Mouse (Mus musculus) natural killer cell, adult 2 months (primary cell): ENCODE results near the gene Nxnl1.
"Not testable (repeated sequence)": the region's sequence is repeated elsewhere in the genome, so short reads cannot be mapped to it uniquely, and the experiment has no call there.

ENCODE experiments used
- DNase-seq, 2 experiments: peaks; one replicate each; pipeline ENCODE4 v3.0.0; 2022; ENCODE audit warnings: low spot score in 2 of 2

Gene Nxnl1

GRCm38 (mm10) chr8:71558071-71558957, 8.1 kb downstream of the Nxnl1 start, which contains the start of gene Tmem221:
Gene Tmem221 (minus strand): TSS chr8:71558871.
- DNase-seq = no peak

DNA sequence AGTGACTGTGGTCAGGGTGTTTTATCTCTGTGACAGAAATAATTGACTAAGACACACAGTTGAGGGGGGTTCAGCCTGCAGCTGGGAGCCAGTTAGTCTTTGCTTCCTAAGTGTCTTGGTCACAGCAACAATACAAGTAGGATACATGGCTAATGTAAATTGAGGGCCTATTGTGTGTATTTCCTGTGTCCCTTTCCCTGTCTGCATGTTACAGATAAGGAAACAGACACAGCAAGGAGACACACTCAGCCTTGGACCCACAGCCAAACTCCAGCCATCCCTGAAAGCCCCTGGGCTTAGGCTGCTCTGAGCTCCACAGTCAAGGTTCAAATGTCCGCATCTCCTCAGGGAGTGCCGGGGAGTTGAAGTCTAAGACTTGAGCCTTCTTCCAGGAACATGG, 11.8 kb downstream of the Nxnl1 start:
- DNase-seq = no peak

GRCm38 (mm10) chr8:71554001-71554400, 12.4 kb downstream of the Nxnl1 start:
- no peak for DNase-seq

DNA sequence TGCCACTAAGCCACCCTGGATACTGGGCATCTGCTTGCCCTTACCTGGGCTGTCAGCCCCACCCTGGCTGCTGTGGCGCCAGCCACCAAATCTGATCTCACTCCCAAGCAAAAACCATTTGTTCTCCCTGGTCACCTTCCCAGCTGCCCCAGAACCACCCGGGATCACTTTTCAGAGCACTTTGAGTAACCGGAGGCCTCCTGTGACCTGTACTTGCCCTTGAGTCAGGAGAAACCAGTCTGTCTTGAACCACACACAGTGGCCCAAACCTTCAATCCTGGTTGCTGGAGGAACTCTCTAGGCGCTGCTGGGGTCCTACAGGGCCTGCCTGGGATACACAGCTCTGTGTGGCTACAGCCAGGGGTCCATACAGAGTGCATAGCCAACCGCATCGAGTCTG, 13.6 kb downstream of the Nxnl1 start:
- no peak for DNase-seq

GRCm38 (mm10) chr8:71550754-71551153, 15.6 kb downstream of the Nxnl1 start:
- DNase-seq = no peak

DNA sequence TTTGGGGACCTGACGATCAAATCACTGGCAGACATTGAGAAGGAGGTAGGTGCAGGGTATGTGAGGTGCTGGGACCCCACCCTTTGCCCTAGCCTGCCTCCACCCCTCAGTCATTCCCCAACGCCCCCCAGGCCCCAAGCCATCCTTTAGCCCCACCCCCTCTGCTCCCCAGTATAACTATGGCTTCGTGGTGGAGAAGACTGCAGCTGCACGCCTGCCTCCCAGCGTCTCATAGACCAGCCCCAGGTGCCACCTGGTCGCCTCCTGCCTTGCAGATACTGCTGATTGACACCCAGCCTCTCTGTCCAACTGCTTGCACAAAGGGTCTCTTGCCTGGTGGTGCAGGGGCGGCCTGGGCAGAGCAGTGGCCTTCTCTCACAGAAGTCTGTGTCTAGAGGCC, 18.8 kb downstream of the Nxnl1 start:
- no peak for DNase-seq

DNA sequence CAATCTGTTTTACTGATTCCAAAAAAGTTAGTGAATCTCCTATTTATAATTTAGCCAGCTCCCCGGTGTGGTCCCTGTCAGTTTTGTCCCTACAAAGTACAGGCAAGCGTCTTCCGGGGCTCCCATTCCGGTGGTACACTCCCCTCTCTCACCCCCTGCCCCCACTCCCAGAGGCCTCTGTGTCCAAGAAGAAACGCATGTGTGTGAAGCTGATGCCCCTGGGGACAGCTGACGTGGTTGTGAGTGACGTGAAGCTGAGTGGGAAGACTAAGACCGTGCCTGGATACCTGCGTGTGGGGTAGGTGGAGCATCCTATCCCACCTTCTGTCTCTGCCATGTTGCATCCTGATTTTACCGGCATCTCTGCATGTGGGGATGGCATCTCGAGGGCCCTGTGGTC, 21.3 kb downstream of the Nxnl1 start:
- no peak for DNase-seq

GRCm38 (mm10) chr8:71543755-71544154, 22.6 kb downstream of the Nxnl1 start:
- DNase-seq = no peak

DNA sequence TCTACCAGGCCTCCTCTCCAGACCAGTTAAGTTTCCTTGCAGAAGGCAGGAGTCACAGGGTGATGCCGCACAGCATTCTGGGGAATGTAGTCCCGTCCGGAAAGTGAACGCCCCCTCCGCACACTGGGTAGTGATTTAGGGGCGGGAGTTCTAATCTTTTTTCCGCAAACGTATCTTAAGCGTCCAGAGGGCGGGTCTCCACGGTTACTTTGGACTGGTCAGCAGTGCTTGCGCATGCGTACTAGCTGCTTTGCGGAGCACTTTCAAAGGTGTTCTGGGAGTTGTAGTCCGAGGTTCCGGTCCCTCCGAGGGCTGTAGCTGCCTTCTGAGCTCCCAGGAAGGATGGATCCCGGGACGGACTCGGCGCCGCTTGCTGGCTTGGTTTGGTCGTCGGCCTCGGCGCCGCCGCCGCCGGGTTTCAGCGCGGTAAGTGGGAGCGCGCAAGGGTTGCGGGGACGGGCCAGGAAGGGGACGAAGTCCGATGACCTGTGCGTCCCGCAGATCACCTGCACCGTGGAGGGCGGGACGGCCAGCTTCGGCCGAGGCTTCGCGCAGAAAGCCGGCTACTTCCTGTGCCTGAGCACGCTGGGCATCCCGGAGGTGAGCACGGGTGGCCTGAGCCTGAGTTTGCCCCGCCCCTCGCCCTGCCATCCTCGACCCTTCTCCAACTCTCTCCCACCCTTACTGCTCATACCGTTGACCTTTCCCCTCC, 23.6 kb downstream of the Nxnl1 start, which contains the start of gene Mvb12a:
Gene Mvb12a (plus strand): TSS at position 291 of the 712 bp plus-strand sequence.
- DNase-seq = peak; percentile 96

DNA sequence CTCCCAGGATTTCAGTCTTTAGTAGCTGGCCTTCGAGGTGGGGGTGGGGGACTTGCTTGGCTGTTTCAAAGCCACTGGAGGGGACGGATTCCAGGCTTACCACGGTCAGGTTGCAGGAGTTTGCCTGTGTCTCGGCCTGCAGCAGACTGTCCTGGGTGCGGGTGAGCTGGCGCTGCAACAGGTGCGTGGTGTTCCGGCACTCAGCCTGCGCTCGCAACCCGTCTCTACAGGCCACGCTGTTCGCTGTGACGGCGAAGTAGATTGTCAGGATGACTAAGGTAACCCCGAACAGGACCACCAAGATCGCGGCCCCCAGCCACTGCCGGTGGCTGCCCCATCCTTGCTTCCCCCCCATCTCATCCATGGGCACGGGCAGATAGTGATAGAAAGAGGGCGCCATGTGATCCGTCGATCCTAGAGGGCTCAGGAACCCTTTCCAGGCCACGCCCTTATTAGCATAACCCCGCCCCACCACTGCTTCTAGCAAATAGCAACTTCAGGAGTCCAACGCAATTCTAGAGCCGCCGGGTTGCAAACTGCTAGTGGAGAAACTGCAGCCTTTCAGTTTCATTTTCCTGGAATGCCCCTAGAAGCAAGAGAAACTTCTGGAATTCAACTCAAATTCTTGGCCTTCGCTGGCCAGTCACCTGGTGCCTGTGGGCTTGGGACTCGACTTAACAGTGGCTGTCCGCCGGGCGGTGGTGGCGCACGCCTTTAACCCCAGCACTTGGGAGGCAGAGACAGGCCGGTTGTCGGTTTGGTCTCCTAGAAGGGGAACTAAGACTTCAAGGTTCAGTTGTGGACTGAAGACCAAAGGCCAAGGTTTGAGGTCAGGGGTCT, 29.2 kb downstream of the Nxnl1 start, which contains the start of gene Bst2:
Gene Bst2 (minus strand): TSS at position 429 of the 840 bp plus-strand sequence.
- peak; percentile 70 to 79 for DNase-seq

- DNase-seq = no peak
These were observed 30.7 kb downstream of the Nxnl1 start for GRCm38 (mm10) chr8:71535663-71536062.

DNA sequence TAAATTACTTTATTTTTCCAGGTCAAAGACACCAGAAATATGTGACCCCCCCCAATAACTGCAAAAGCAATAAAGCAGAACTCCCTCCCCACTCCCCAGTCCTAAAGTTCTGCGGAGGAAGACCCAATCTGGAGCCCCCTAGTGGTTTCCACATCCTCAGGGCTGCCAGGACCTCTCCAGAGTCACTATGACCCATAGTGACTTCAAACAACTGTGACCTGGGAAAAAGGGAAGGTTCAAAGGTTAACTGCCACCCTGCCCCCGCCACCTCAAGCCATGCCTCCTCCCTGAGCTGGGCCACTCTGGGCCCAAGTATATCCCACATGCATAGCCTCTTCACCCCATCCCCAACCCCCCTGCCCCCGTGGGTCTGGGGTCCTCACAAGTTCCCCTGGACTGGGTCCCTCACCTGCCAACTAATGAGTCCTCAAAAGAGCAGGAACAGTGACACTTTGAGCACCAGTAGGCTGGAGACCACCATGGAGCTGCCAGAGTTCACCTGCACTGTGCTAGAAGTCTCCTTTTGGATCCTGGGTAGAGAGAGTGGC, 32.1 kb downstream of the Nxnl1 start:
- no peak for DNase-seq

DNA sequence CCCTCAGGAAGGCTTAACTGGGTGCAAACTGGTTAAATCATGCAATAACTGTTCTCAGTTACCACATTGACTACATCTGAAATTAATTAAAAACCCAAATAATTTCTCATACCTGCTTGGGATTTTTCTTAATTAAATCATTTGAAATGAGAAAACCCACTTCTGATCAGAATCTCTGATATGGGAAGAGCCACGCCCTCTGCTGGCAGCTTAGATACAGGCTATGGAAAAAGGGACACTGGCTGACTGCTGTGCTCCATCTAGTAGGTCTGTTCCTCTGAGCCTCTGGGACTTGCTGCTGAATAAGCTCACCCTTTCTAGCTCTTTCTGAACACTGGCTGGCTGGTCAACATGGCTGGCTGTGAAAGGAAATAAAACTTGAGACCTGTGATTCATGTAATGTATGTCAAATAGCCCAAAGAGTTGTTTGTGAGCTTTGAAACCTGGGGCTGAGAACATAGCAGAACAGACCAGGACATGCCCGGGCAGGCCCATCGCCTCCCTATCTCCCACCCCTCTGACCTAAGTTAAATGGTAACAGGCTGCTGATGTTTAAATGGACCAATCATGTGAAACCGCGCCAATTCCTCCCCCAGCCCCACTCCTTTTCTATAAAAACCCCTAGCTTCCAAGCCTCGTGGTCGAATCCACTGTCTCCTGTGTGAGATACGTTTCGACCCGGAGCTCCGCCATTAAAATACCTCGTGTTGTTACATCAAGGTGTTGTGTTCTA, 35.5 kb downstream of the Nxnl1 start:
- not testable (repeated sequence) for DNase-seq

DNA sequence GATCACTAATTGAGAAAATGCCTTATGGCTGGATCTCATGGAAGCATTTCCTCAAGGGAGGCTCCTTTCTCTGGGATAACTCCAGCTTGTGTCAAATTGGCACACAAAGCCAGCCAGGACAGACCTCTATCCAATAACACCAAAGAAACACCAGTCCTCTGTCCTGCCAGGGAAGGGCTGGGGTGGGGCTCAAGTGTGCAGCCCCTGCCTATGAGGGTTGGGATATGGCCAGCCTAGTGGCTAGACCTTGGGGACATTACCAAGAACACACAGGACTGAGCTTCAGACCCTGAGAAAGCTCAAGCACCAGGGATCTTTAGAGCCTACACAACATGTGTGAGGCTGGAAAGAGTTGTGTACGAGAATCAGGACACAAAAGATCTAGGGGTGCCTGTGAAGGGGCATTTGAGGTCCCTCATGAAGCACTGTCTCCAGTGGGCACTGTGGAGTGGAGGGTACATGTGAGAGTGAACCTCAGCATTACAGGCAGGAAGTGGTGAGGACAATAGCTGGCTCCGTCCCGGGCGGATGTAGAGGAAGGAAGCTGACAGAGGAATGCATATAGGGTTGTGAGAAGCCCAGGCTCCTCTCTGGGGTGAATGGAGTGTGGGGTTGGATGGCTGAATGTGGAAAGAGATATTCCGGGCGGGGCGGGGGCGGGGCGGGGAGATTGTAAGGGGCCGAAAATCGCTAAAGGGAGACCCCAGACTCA, 37.9 kb downstream of the Nxnl1 start:
- no peak for DNase-seq

DNA sequence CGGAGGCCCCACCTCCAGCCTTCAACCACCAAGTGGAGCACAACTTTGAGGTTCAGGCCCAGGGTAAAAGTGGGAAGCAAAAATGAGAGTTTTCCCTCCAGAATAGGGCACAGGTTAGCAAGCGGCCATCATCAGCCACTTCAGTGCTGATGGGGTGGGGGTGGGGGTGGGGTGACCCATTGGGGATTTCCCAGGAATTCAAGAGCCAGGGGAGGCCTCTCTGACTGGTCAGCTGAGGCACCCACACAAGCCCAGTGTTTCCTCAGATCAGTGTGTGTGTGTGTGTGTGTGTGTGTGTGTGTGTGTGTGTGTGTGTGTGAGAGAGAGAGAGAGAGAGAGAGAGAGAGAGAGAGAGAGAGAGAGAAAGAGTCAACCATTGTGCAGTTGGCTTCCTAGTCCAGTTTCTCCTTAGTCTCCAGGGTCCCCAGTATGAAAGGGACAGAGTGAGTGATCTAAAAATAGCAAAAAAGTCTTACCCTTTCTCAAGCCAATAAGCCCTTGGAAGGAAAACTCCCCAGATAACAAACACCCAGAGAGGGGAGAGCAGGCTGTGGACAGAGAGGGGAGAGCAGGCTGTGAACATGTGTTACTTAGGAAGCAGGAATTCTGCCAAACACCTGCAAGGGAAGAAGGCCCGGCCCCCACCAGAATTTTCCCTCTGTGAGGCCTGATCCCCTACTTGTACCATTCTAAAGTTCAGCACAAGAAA, 39.1 kb downstream of the Nxnl1 start:
- DNase-seq = no peak

DNA sequence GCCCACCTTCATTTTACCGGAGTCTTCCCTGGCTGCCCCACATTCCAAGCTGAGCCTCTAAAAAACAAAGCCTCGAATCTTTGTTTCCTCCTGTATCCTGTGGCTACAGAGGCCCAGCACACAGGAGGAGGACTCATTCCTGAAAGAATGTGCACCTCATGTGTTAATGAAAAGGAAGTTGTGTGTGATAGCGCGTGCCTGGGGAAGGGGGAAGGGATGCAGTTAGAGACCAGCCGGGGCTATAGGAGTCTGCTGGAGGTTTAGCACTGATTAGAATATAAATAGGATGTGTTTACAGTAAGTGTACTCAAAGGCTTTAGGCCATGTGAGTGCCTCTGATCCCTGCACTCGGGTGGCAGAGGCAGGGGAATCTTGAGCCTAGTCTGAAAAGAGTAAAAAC, 40.1 kb downstream of the Nxnl1 start:
- DNase-seq = no peak

- no peak for DNase-seq
These were observed 41.0 kb downstream of the Nxnl1 start, which contains the start of gene Ccdc194 for GRCm38 (mm10) chr8:71525226-71526050. Gene Ccdc194 (minus strand): TSS chr8:71525711.

GRCm38 (mm10) chr8:71521634-71522033, 44.8 kb downstream of the Nxnl1 start:
- DNase-seq = peak; percentile 92 to 95
